Mouse (Mus musculus): Measurements from ENCODE around the gene Coq4. TPM values are rescaled to one million over a fixed set of nuclear protein-coding genes. Genes with fewer than 3 reads are reported as not detected.

Coq4 gene
- polyA plus RNA-seq, 1 experiment from 2014 or later: 34.5 TPM

DNA sequence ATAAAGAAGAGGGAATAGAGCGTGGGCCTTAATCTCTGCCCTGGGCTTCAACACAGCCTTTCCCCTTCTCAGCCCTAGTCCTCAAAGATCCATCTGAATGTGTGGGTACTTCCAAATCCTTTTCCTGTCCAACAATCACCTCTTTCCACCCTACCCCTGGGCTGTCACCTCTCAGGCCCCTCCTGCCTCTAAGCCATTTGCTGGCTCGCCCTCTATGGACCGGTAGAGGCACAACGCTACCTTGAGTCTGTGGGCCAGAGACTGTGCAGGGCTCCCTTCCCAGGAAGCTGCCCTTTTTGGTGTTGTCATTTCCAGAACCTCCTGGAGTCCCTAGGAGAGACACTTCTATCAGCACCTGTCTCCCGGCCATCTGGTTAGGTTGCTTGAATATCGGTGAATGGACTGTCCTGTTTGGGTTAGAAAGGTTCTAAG lies 16.1 kb downstream of the Coq4 start:
- Histone ChIP-seq H3K4me2 (peak overlapping the region; percentile 82), H3K9me3 (no peaks in the 10 kb centered on the region), H3K36me3 (peaks cover 44% of the 10 kb centered on the region), H3K4me1 (replicated peaks) (peaks cover 23% of the 10 kb centered on the region), H3K27ac (peak overlapping the region; percentile 96), H3K4me3 (peak overlapping the region; percentile 93), H3K27me3 (0 out of 2 replicates have a peak, but pooled peaks cover 3% of the 10 kb centered on the region), H3K9ac (peak overlapping the region; percentile 97)
- peak; percentile 32; the same call in 1 of the 2 replicates for ATAC-seq (ENCODE audit: low FRiP score)
- WGBS: 20% methylated on average over 6 of the region's 6 CpGs

DNA sequence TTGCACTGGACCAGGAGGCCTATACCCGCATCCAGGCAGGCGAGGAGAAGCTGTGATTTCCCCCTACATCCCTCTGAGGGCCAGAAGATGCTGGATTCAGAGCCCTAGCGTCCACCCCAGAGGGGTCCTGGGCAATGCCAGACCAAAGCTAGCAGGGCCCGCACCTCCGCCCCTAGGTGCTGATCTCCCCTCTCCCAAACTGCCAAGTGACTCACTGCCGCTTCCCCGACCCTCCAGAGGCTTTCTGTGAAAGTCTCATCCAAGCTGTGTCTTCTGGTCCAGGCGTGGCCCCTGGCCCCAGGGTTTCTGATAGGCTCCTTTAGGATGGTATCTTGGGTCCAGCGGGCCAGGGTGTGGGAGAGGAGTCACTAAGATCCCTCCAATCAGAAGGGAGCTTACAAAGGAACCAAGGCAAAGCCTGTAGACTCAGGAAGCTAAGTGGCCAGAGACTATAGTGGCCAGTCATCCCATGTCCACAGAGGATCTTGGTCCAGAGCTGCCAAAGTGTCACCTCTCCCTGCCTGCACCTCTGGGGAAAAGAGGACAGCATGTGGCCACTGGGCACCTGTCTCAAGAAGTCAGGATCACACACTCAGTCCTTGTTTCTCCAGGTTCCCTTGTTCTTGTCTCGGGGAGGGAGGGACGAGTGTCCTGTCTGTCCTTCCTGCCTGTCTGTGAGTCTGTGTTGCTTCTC lies 28.5 kb downstream of the Coq4 start:
- 85% methylated on average over 11 of the region's 11 CpGs for WGBS
- ATAC-seq (ENCODE audit: low FRiP score): no peak
- H3K9ac ChIP-seq: no peak overlapping the region
- peaks cover 19% of the 10 kb centered on the region for H3K4me1 ChIP-seq (replicated peaks)
- no peaks in the 10 kb centered on the region for H3K27me3 ChIP-seq
- H3K27ac ChIP-seq: no peak overlapping the region
- no peak overlapping the region for H3K4me3 ChIP-seq
- H3K9me3 ChIP-seq: no peaks in the 10 kb centered on the region
- no peak overlapping the region for H3K4me2 ChIP-seq
- peaks cover 62% of the 10 kb centered on the region for H3K36me3 ChIP-seq

DNA sequence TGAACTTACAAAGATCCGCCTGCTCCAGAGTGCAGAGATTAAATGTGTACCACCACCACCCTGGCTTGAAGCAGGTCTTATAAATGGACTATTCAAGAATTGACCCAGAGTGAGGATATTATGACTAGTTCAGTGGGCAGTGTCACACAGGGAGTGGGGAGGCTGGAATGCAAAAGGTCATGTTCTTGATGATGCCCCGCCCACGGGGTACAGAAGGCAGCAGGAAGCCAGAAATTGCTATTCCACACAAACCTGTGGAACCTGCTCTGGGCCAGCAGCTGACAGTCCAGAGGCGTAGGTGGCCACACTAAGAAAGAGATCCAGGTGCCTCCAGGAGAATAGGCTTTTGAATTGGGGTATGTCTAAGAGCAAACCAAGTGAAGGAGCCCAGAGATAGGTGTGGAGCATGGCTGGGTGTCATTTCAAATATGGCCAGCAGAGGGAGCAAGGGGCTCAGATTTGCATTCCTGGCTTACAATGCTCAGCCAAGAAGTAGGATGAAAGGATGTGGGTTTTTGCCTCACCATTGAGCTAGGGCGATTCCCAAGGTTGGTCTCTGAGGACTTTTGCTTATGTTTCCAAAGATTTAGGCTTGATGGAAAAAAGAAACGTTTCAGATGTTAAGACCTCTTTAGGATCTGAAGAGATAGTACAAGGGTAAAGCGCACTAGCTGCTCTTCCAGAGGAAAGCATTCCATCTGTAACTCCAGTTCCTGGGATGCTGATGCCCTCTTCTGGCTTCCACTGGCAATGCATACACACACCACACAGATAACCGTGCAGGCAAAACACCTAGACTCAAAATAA lies 30.3 kb downstream of the Coq4 start:
- Histone ChIP-seq H3K27me3 (no peaks in the 10 kb centered on the region), H3K9me3 (no peaks in the 10 kb centered on the region), H3K27ac (peak overlapping the region; percentile 98), H3K4me1 (replicated peaks) (peaks cover 22% of the 10 kb centered on the region), H3K4me3 (no peak overlapping the region), H3K9ac (no peak overlapping the region), H3K36me3 (peaks cover 44% of the 10 kb centered on the region), H3K4me2 (peak overlapping the region; percentile 34)
- peak; percentile 64 for ATAC-seq (ENCODE audit: low FRiP score)
- WGBS: 37% methylated on average over 8 of the region's 8 CpGs

DNA sequence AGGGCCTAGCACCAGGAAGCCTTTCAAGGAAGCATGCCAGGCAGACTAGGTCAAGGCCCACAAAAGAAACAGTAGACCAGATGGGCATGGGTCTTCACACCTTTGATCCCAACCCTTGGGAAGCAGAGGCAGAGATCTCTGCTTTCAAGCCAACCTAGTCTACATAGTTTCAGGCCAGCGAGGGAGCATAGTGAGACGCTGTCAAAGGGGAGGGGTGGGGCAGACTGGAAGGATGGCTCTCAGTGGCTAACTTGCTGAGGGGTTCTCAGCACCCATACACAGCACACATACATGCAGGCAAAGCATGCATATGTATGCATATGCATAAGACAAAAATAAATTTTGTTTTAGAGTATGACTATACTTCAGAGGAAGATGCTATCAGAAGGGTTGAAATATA lies 32.1 kb downstream of the Coq4 start:
- H3K9me3 ChIP-seq: no peaks in the 10 kb centered on the region
- 0 out of 2 replicates have a peak overlapping the region, but pooled peaks have one; percentile 43 for H3K4me3 ChIP-seq
- H3K4me2 ChIP-seq: peak overlapping the region; percentile 68
- H3K27me3 ChIP-seq: no peaks in the 10 kb centered on the region
- peaks cover 27% of the 10 kb centered on the region for H3K36me3 ChIP-seq
- H3K27ac ChIP-seq: peak overlapping the region; percentile 98
- ATAC-seq (ENCODE audit: low FRiP score): no peak
- H3K4me1 ChIP-seq (replicated peaks): peaks cover 22% of the 10 kb centered on the region
- 9% methylated on average over 2 of the region's 2 CpGs for WGBS
- no peak overlapping the region; the same call in 1 of the 2 replicates for H3K9ac ChIP-seq

DNA sequence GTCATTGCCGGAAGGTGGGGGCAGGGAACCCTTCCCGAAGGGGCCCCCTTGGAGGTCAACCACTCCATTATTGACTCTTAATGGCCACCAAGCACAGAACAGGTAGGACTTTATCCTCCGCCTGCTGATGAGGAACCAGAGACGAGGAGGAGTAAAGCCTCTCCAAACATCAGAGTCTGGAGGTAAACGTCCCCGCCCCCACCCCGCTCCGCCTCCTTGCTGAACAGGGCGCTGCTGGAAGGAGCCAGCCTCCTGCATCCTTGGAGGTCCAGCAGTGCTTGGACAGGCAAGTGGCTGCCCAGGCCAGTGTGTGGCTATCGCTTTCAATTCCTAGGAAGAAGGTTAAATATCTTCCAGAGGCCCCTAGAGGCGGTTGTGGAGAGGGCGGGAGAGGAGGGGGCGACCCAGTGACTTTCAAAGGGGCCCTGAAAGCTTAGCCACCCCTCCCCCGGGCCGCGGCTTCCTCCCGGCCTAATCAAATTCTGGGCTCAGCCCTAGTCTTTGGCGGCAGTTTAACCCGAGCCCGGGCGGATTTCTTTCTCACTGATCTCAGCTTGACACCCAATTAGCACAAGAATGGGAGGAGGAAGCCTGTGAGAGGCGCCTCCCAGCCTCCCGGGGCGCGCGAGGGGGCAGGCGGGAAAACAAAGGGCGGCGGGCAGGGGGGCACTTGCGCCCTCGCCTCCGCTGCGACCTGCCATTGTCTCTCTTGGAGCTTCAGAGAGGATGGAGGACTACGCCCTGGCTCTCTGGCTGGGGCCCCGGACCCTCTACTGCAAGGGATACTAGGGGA lies 32.9 kb downstream of the Coq4 start, which contains the start of gene Urm1:
Urm1 (plus strand) TSS at position 51 of the 793 bp plus-strand sequence.
- peak within 1 kb of the TSS; percentile 78 for H3K9ac ChIP-seq
- peak within 1 kb of the TSS; percentile 98 for H3K27ac ChIP-seq
- H3K27me3 ChIP-seq: no peaks in the 10 kb centered on the region
- peak; percentile 75 for ATAC-seq (ENCODE audit: low FRiP score)
- H3K4me3 ChIP-seq: peak within 1 kb of the TSS; percentile 43
- H3K36me3 ChIP-seq: peaks cover 18% of the 10 kb centered on the region
- H3K9me3 ChIP-seq: no peaks in the 10 kb centered on the region
- WGBS: under 1% methylated on average over 35 of the region's 35 CpGs
- H3K4me1 ChIP-seq (replicated peaks): peaks cover 22% of the 10 kb centered on the region
- H3K4me2 ChIP-seq: peak within 1 kb of the TSS; percentile 68

DNA sequence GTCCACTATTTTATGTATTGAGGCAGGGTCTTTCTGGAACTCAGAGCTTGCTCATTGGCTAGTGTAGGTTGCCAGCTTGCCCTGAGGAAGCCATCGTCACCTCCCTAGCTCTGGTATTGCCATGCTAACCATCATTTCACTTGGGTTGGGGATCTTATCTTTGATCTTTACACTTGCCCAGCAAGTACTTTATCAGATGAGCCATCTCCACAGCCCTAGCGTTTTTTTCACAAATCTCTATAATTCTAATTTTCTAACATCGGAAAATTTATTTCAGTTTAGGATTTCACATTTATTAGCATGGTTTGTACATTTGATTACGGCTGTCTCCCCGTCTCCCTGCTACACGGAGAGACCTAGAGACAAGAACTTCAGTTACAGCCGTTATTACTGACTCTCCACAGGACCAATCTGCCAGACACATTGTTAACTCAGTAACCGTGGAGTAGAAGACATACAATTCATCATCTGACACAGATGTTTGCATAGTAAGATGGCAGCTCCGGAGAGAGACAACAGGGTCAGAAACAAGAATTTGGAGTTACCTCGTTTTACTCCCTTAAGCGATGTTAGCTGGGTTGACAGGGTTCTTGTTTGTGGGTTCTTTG lies 39.1 kb downstream of the Coq4 start:
- H3K27ac ChIP-seq: peak overlapping the region; percentile 94
- ATAC-seq (ENCODE audit: low FRiP score): peak; percentile 47
- no peaks in the 10 kb centered on the region for H3K27me3 ChIP-seq
- H3K9me3 ChIP-seq: no peaks in the 10 kb centered on the region
- H3K9ac ChIP-seq: peak overlapping the region; percentile 71
- no peaks in the 10 kb centered on the region for H3K36me3 ChIP-seq
- 7% methylated on average over 11 of the region's 11 CpGs for WGBS
- H3K4me3 ChIP-seq: peak overlapping the region; percentile 58
- H3K4me2 ChIP-seq: peak overlapping the region; percentile 63
- peaks cover 22% of the 10 kb centered on the region for H3K4me1 ChIP-seq (replicated peaks)

DNA sequence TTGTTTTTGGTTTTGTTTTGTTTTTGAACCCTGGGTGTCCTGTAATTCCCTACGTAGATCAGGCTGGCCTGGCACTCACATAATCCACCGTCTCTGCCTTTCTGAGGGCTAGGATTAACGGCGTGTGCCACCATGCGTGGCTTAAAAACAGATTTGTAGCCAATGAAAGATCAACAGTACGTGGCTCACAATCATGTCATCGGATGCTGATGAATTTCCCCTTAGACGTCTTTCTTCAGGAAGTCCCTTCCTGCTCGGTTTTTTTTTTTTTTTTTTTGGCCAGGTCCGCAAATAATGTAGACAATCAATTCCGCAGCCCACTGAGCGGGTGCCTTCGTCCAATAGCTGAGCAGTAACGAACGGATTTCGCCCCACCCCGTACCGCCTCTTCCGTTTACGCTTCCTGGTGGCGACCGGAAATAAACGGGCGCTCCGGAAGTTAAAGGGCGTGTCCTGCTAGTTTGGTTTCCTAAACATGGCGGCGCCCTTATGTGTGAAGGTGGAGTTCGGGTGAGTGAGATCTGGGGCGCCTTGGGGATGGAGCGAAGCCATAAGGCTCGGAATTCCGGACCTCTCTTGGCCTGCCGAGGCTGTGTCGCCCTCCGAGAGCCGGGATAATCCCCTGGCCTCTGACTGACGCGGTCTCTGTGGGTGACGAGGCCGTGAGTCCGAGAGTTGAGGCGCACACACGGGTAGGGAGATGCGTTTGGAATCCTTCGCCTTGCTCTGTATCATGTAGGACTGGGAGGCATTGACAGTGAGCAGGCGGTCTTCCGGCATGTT lies 39.8 kb downstream of the Coq4 start:
- H3K9ac ChIP-seq: peak overlapping the region; percentile 71
- under 1% methylated on average over 48 of the region's 48 CpGs for WGBS
- peaks cover 22% of the 10 kb centered on the region for H3K4me1 ChIP-seq (replicated peaks)
- peak overlapping the region; percentile 58 for H3K4me3 ChIP-seq
- peak overlapping the region; percentile 71 for H3K4me2 ChIP-seq
- H3K9me3 ChIP-seq: no peaks in the 10 kb centered on the region
- H3K36me3 ChIP-seq: no peaks in the 10 kb centered on the region
- no peaks in the 10 kb centered on the region for H3K27me3 ChIP-seq
- H3K27ac ChIP-seq: peak overlapping the region; percentile 94
- peak; percentile 96 for ATAC-seq (ENCODE audit: low FRiP score)

DNA sequence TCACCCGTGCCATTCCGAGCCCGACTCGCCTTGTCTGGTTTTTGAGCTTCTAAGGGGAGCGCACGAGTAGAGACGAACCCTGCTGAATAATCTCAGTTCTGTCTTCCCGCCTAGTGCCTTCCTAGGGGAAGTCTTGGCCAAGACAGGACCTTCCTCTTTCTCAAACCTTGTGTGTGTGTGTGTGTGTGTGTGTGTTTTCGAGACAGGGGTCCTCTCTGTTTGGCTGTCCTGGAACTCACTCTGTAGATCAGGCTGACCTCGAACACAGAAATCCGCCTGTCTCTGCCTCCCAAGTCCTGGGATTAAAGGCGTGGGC lies 40.4 kb downstream of the Coq4 start:
- Histone ChIP-seq H3K27ac (0 out of 2 replicates have a peak overlapping the region, but pooled peaks have one; percentile 30), H3K4me2 (peak overlapping the region; percentile 71), H3K4me1 (replicated peaks) (peaks cover 22% of the 10 kb centered on the region), H3K36me3 (peaks cover 2% of the 10 kb centered on the region), H3K4me3 (peak overlapping the region; percentile 58), H3K9ac (peak overlapping the region; percentile 71), H3K9me3 (no peaks in the 10 kb centered on the region), H3K27me3 (no peaks in the 10 kb centered on the region)
- WGBS: 3% methylated on average over 12 of the region's 12 CpGs
- ATAC-seq (ENCODE audit: low FRiP score): peak; percentile 1; the same call in 1 of the 2 replicates

DNA sequence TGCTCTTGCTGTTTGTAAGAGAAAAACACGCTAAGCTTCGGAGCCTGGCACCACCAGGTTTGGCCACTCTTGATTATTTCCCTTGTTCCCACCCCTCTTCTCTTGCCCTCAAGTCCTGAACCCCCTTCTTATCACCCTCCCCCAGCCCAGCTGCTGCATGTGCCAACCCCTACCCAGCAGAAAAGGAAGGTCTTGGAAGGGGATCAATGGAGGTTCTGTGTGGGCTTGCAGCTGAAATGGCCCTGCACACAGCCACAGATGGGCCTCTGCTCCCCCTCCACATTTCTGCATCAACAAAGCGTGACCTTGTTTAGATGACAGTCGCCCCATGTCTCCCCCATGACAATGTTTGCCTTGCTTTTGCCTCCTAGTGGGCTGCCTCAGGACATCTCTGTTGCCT lies 43.8 kb downstream of the Coq4 start:
- Histone ChIP-seq H3K27me3 (no peaks in the 10 kb centered on the region), H3K4me2 (no peak overlapping the region), H3K36me3 (peaks cover 12% of the 10 kb centered on the region), H3K9me3 (no peaks in the 10 kb centered on the region), H3K4me3 (no peak overlapping the region), H3K27ac (no peak overlapping the region), H3K4me1 (replicated peaks) (peaks cover 32% of the 10 kb centered on the region), H3K9ac (no peak overlapping the region)
- WGBS: 87% methylated on average over 4 of the region's 4 CpGs
- ATAC-seq (ENCODE audit: low FRiP score): no peak

DNA sequence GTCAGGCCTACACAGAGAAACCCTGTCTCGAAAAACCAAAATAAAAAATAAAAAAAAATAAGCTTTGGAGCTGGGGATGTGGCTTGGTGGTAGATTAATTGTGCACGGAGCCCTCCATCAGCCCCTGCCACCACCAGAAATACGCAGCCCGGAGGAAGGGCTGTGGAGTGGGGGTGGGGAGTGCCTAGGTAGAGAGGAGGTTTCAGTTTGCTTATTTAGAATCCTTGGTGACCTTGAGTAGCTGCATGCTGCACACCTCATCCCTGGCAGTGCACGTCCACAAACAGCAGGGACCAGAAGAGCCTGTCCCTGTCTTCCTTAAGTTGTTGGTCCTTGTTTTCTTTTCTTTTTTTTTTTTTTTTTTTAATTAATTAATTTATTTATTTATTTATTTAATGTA lies 46.5 kb downstream of the Coq4 start:
- Histone ChIP-seq H3K9me3 (no peaks in the 10 kb centered on the region), H3K27ac (no peak overlapping the region), H3K36me3 (peaks cover 18% of the 10 kb centered on the region), H3K4me2 (no peak overlapping the region), H3K4me3 (no peak overlapping the region), H3K27me3 (no peaks in the 10 kb centered on the region), H3K4me1 (replicated peaks) (peaks cover 29% of the 10 kb centered on the region), H3K9ac (no peak overlapping the region)
- no peak for ATAC-seq (ENCODE audit: low FRiP score)
- WGBS: 93% methylated on average over 5 of the region's 5 CpGs

DNA sequence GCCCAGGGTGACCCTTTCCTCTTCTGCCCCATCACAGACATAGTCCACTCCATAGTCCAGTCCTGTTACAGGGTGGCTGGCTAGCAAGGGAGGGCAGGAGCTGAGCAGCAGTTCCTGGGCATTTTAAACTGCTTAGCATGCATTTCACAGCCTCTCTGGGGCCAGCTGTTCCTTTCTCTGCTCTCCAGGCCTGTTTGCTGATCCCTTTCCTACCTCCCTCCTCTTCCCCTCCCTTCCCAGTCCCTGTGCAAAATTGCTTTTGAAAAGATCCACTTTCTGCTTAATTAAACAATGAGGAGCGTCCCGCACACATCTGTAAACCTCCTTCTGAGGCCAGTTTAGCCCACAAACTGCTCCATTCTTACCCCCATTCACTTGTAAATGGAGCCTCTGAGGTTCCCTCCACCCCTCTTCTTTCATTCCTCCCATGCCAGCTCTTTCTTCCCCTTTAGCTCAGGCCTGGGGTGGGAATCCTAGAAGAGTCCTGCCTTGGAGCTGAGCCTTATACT lies 48.2 kb downstream of the Coq4 start:
- Histone ChIP-seq H3K27ac (peak overlapping the region; percentile 84), H3K27me3 (no peaks in the 10 kb centered on the region), H3K4me1 (replicated peaks) (peaks cover 44% of the 10 kb centered on the region), H3K4me2 (0 out of 2 replicates have a peak overlapping the region, but pooled peaks have one; percentile 10), H3K4me3 (no peak overlapping the region), H3K9me3 (no peaks in the 10 kb centered on the region), H3K36me3 (peaks cover 18% of the 10 kb centered on the region), H3K9ac (peak overlapping the region; percentile 59)
- WGBS: 11% methylated on average over 2 of the region's 2 CpGs
- 0 out of 2 replicates have a peak, but pooled peaks have one; percentile 17 for ATAC-seq (ENCODE audit: low FRiP score)

Data from hindbrain, embryonic 13.5 days (tissue).